Mouse (Mus musculus): ENCODE results near the gene Uchl4.

Uchl4 gene

DNA sequence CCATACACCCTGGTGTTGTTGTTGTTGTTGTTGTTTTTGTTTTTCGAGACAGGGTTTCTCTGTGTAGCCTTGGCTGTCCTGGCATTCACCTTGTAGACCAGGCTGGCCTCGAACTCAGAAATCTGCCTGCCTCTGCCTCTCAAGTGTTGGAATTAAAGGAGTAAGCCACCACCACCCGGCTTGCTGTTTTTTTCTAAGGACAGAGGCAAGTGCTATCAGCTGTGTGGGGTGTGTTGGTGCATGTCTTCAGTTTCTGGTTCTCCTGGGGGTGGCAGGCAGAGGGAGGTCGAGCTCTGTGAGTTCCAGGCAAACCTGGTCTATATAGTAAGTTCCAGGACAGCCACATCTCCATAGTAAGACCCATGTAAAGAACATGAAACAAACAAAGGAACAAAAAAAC, 39.3 kb downstream of the Uchl4 start:
- no peak for DNase-seq (ENCODE audit: low spot score)

GRCm38 (mm10) chr9:64274919-64275318, 39.9 kb downstream of the Uchl4 start:
- peak; percentile 42 for DNase-seq (ENCODE audit: low spot score)

DNA sequence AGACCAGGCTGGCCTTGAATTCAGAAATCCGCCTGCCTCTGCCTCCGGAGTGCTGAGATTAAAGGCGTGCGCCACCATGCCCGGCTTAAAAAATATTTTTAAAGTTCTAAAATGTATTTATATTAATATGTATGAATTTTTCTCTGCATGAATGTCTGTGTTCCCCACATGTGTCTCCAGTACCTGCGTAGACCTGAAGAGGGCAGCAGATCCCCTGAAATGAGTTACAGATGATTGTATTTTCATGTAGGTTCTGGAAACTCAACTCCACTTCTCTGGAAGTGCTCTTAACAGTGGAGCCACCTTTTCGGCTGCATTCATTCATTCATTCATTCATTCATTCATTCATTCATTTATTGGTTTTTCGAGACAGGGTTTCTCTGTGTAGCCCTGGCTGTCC, 42.7 kb downstream of the Uchl4 start:
- peak; percentile 80 for DNase-seq (ENCODE audit: low spot score)

DNA sequence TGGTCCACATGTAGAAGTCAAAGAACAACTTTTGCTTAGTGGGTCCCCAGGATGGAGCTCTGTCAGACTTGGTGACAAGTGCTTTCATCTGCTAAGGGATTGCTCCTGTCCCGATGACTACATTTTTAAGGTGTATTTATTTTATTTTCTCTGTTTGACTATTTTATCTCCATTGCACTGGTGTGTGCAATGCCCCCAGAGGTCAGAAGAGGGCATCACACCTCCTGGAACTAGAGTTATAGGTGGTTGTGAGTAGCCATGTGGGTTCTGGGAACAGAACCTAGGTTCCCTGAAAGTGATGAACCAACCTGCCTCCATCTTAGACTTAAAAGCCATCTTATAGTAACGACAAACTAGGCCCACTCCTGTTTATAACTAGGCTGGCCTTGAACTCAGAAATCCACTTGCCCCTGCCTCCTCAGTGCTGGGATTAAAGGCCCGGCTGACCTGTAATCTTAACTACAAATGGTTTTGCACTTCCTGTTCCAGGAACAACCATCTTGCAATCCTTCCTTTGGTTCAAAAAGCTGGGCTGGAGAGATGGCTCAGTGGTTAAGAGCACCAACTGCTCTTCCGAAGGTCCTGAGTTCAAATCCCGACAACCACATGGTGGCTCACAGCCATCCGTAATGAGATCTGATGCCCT, 43.8 kb downstream of the Uchl4 start:
- no peak for DNase-seq (ENCODE audit: low spot score)

- DNase-seq (ENCODE audit: low spot score), result peak; percentile 94
Measured at GRCm38 (mm10) chr9:64281105-64281780, 46.2 kb downstream of the Uchl4 start, which contains the start of gene Tipin. Gene Tipin, plus strand, starts transcription at chr9:64281581.

DNA sequence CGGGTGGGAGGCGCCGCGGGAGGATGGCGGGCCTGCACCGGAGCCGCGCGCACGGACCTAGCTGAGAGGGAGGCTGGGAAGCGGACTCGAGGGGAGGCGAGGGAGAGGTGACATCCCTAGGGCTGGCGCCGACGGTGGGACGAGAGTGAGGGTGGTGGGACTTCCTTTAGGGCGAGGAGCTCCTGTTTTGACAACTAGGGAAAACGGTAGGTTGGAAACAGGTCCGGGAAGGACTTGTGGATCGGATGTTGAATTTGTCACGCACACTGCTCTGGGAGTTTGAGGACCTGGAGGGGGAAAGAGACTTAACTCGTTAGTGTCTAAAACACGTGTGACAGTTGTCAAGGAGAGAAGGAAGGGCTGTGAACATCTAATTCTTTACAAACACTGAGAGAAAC, 46.8 kb downstream of the Uchl4 start:
- DNase-seq (ENCODE audit: low spot score), result no peak

DNA sequence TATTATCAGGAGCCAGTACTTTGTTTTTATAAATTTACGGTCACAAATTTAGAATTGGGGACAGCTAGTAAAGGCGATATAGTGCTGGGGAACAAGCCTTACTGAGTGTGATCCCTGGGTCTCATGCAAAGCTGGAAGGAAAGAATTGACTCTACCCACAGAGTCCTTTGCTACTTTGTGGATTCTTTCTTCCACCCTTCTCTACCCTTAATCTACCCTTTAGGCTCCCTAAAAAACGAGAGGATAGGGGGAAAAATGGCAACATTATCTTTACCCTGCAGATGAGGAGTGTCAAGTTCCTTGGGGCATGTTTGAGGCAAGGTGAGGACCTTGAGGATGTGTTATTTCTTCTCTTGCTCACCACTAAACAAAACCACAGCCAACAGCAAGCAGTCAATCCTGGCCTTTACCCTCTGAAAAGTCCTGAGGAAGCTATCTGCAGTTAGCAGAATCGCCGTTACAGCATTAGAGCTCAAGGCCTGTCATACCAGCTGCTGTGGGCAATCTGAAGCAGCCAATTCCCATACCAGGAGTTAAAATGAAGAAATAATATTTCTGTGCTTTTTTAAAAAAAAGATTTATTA, 47.5 kb downstream of the Uchl4 start:
- DNase-seq (ENCODE audit: low spot score), result peak; percentile 40
